Mouse (Mus musculus): ENCODE data around the gene Hsfy2.

- no peak for TF ChIP-seq CTCF (IDR thresholded peaks at IDR 0.05; ENCODE audit: extremely low read depth, insufficient read depth, low read length)
- no peak for TF ChIP-seq POLR2A (IDR thresholded peaks at IDR 0.05; ENCODE audit: extremely low read depth, insufficient read depth, low read length)
Measured at GRCm38 (mm10) chr1:56637335-56637734, at the start of gene Hsfy2.

All from cortical plate, adult 2 months (tissue).